19 mouse cellular contexts compared by ENCODE assay signal in genomic region chr14:25413510-25413909, GRCm38 (mm10).
"Had no signal": no experiment of that assay in that cellular context is flagged by ENCODE, and none has a peak within 500 bp of the region (broad histone marks: within the 10 kb centered on the region; RNA-seq: fewer than 3 reads in every experiment).

No protein-coding gene starts in this region.

- H3K9ac ChIP-seq: lung, embryonic 14.5 days; midbrain, embryonic 12.5 days; neural tube, embryonic 13.5 days; neural tube, embryonic 15.5 days; stomach, embryonic 15.5 days had no signal

- H3K4me2 ChIP-seq: lung, embryonic 14.5 days; midbrain, embryonic 12.5 days; neural tube, embryonic 13.5 days; neural tube, embryonic 15.5 days; stomach, embryonic 15.5 days had no signal

- H3K4me3 ChIP-seq: midbrain, embryonic 10.5 days; midbrain, embryonic 12.5 days; myocyte; neural tube, embryonic 13.5 days; neural tube, embryonic 15.5 days; stomach, embryonic 15.5 days had no signal

- H3K36me3 ChIP-seq: midbrain, embryonic 10.5 days; midbrain, embryonic 12.5 days; neural tube, embryonic 13.5 days; neural tube, embryonic 15.5 days; stomach, embryonic 15.5 days had no signal

- ATAC-seq: midbrain, embryonic 16.5 days had no signal

- H3K9me3 ChIP-seq: midbrain, embryonic 10.5 days; midbrain, embryonic 12.5 days; neural tube, embryonic 13.5 days; neural tube, embryonic 15.5 days; stomach, embryonic 15.5 days had no signal

- H3K27me3 ChIP-seq: midbrain, embryonic 12.5 days; neural tube, embryonic 13.5 days; stomach, embryonic 15.5 days had no signal

- H3K27ac ChIP-seq: midbrain, embryonic 12.5 days; neural tube, embryonic 13.5 days; neural tube, embryonic 15.5 days; stomach, embryonic 15.5 days; stomach, postnatal 0 days had no signal

- H3K4me1 ChIP-seq: neural tube, embryonic 13.5 days; neural tube, embryonic 15.5 days; stomach, embryonic 15.5 days had no signal

- DNase-seq: lung, embryonic 14.5 days; lung, postnatal 10 days; midbrain, embryonic 14.5 days; retina, postnatal 1 day; right cerebral cortex, adult 18-20 months; right cerebral cortex, postnatal 25 days; right cerebral cortex, postnatal 4 days; spleen, adult 18-20 months; thymus, adult 2 months; thymus, postnatal 25 days; thymus, postnatal 4 days had no signal
